Comparison of ENCODE assay signal across 8 mouse cellular contexts in the genomic region with DNA sequence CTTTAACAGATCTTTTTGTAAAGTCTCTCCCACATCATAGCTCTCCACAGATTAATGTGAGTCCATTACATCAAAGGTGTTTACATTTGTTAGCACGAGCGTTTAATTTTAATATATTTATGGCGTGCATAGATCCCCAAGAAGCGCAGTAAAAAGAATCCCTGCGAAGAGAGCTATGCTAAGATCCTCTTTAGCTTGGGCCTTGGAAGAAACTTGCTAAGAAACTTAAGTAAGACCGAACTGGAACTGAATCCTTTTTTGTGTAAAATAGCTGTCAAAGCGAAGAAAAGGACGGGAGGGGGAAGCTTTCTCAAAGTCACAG. TPM values are rescaled to one million over a fixed set of nuclear protein-coding genes. Genes with fewer than 3 reads are reported as not detected.
A peak's percentile ranks its signal among the peaks of the same experiment; 100 is the strongest.
DNase-seq lines count a peak whose midpoint lies in the region; ATAC-seq and TF ChIP-seq lines count a peak whose summit lies in the region.

No protein-coding gene starts in this region.

- no peak for TF ChIP-seq CTCF in liver, embryonic 14.5 days (IDR thresholded peaks at IDR 0.05; ENCODE audit: low read depth)

- peak; percentile 7 for ATAC-seq in CD4-positive, CD25-positive, alpha-beta regulatory T cell, adult 4 months
- no peak for ATAC-seq in forebrain, embryonic 14.5 days
- no peak for ATAC-seq in liver, embryonic 14.5 days (ENCODE audit: insufficient read depth)

- H3K27me3 ChIP-seq in heart, embryonic 10.5 days (ENCODE audit: insufficient read depth, poor library complexity, severe bottlenecking): 0 out of 2 replicates have a peak, but pooled peaks cover 7% of the 10 kb centered on the region
- peaks cover 8% of the 10 kb centered on the region; the same call in 1 of the 2 replicates for H3K27me3 ChIP-seq in forebrain, embryonic 14.5 days (replicated peaks; ENCODE audit: control insufficient read depth, insufficient read depth, low read length)
- no peaks in the 10 kb centered on the region for H3K27me3 ChIP-seq in liver, embryonic 14.5 days (ENCODE audit: control insufficient read depth, insufficient read depth, low read length)

- no peak for DNase-seq in heart, embryonic 10.5 days (ENCODE audit: low spot score)
- no peak for DNase-seq in heart, adult 9 months (ENCODE audit: low spot score in 2 of 2)
- DNase-seq in forebrain, embryonic 14.5 days (ENCODE audit: low spot score): no peak
- DNase-seq in liver, embryonic 14.5 days (ENCODE audit: low read depth in 3 of 3, low spot score in 3 of 3): no peak
- no peak for DNase-seq in right cerebral cortex, postnatal 10 days (ENCODE audit: low spot score in 2 of 2)
- DNase-seq in embryo, embryonic 11 days: no peak
- DNase-seq in c-Kit-positive CD71-positive TER-119-positive erythroid progenitor cells, embryonic 14.5 days (ENCODE audit: low spot score): no peak

- H3K4me2 ChIP-seq in forebrain, embryonic 14.5 days (ENCODE audit: low read length): peak overlapping the region; percentile 85
- H3K4me2 ChIP-seq in liver, embryonic 14.5 days (ENCODE audit: low read depth): peak overlapping the region; percentile 98

- H3K9ac ChIP-seq in forebrain, embryonic 14.5 days (ENCODE audit: low read length): peak overlapping the region; percentile 54
- peak overlapping the region; percentile 99 for H3K9ac ChIP-seq in liver, embryonic 14.5 days (replicated peaks)

- no peaks in the 10 kb centered on the region for H3K36me3 ChIP-seq in heart, embryonic 10.5 days
- H3K36me3 ChIP-seq in forebrain, embryonic 14.5 days (ENCODE audit: control insufficient read depth, insufficient read depth, low read length): no peaks in the 10 kb centered on the region
- no peaks in the 10 kb centered on the region; the same call in 1 of the 2 replicates for H3K36me3 ChIP-seq in liver, embryonic 14.5 days (replicated peaks; ENCODE audit: control insufficient read depth, insufficient read depth, low read depth)

- peak overlapping the region; percentile 74 for H3K4me3 ChIP-seq in heart, embryonic 10.5 days
- peak overlapping the region; percentile 40 for H3K4me3 ChIP-seq in forebrain, embryonic 14.5 days (ENCODE audit: low read depth, low read length)
- H3K4me3 ChIP-seq in liver, embryonic 14.5 days (ENCODE audit: insufficient read depth in 1 of 2, low read depth in 2 of 2, low read length in 2 of 2): peak overlapping the region; percentile 81 to 91

- 12% methylated on average over 8 of the region's 8 CpGs for WGBS in heart, embryonic 10.5 days
- 10% methylated on average over 8 of the region's 8 CpGs for WGBS in forebrain, embryonic 14.5 days
- 4% methylated on average over 8 of the region's 8 CpGs for WGBS in liver, embryonic 14.5 days (ENCODE audit: insufficient replicate concordance)

- peaks cover 7% of the 10 kb centered on the region; the same call in 1 of the 2 replicates for H3K4me1 ChIP-seq in heart, embryonic 10.5 days
- H3K4me1 ChIP-seq in forebrain, embryonic 14.5 days (ENCODE audit: control insufficient read depth, insufficient read depth, low read length): no peaks in the 10 kb centered on the region
- peaks cover 16 to 19% of the 10 kb centered on the region in 2 experiments for H3K4me1 ChIP-seq in liver, embryonic 14.5 days (replicated peaks; ENCODE audit: control insufficient read depth in 2 of 2, insufficient read depth in 2 of 2, low read length in 1 of 2)

- TF ChIP-seq EP300 in liver, embryonic 14.5 days (IDR thresholded peaks at IDR 0.05; ENCODE audit: low read depth): no peak

- H3K27ac ChIP-seq in heart, embryonic 10.5 days: peak overlapping the region; percentile 85
- no peak overlapping the region for H3K27ac ChIP-seq in forebrain, embryonic 14.5 days (ENCODE audit: low read depth, low read length)
- peak overlapping the region; percentile 99 for H3K27ac ChIP-seq in liver, embryonic 14.5 days

- H3K9me3 ChIP-seq in heart, embryonic 10.5 days: no peaks in the 10 kb centered on the region
- no peaks in the 10 kb centered on the region for H3K9me3 ChIP-seq in forebrain, embryonic 14.5 days (replicated peaks; ENCODE audit: control insufficient read depth, low read length)
- no peaks in the 10 kb centered on the region for H3K9me3 ChIP-seq in liver, embryonic 14.5 days (ENCODE audit: control insufficient read depth, low read length)

RNA-seq across cellular contexts. Expression of gene Slc25a21, which starts 1.0 kb away (rescaled TPM):
- 3.9 and 5.3 TPM in 2 replicates for polyA plus RNA-seq in heart, embryonic 10.5 days (2016; fragmentation: Nextera tagmentation; extraction: Ambion mirVana)
- polyA plus RNA-seq in CD4-positive, CD25-positive, alpha-beta regulatory T cell, adult 4 months (2017; shearing (Covaris generic)): not detected
- 0.16 TPM in 1 of 2 replicates, not detected in the other for polyA plus RNA-seq in forebrain, embryonic 14.5 days (2014; fragmentation: Nextera tagmentation; extraction: Ambion mirVana)
- 7.0 and 9.3 TPM in 2 replicates for polyA plus RNA-seq in liver, embryonic 14.5 days (2012; rRNA removed)
- 21.6 and 28.5 TPM in 2 replicates for polyA plus RNA-seq in liver, embryonic 14.5 days (2014; fragmentation: Nextera tagmentation; extraction: Ambion mirVana)

RNA-seq across cellular contexts. Expression of gene Prps1l3, which starts 34.0 kb away (rescaled TPM):
- polyA plus RNA-seq in heart, embryonic 10.5 days (2016; fragmentation: Nextera tagmentation; extraction: Ambion mirVana): 59.3 and 64.2 TPM in 2 replicates
- 10 to 100 TPM; 57.7 to 62.7 TPM for polyA plus RNA-seq in CD4-positive, CD25-positive, alpha-beta regulatory T cell, adult 4 months (2017; shearing (Covaris generic))
- polyA plus RNA-seq in forebrain, embryonic 14.5 days (2014; fragmentation: Nextera tagmentation; extraction: Ambion mirVana): 50.4 and 51.1 TPM in 2 replicates
- 15.2 and 21.1 TPM in 2 replicates for polyA plus RNA-seq in liver, embryonic 14.5 days (2012; rRNA removed)
- polyA plus RNA-seq in liver, embryonic 14.5 days (2014; fragmentation: Nextera tagmentation; extraction: Ambion mirVana): 38.2 and 41.4 TPM in 2 replicates

RNA-seq across cellular contexts. Expression of gene Mipol1, which starts 34.0 kb away (rescaled TPM):
- 8.7 and 10.2 TPM in 2 replicates for polyA plus RNA-seq in heart, embryonic 10.5 days (2016; fragmentation: Nextera tagmentation; extraction: Ambion mirVana)
- polyA plus RNA-seq in CD4-positive, CD25-positive, alpha-beta regulatory T cell, adult 4 months (2017; shearing (Covaris generic)): 10 to 100 TPM; 14.8 to 16.0 TPM
- 5.5 and 6.4 TPM in 2 replicates for polyA plus RNA-seq in forebrain, embryonic 14.5 days (2014; fragmentation: Nextera tagmentation; extraction: Ambion mirVana)
- 0.80 and 1.7 TPM in 2 replicates for polyA plus RNA-seq in liver, embryonic 14.5 days (2012; rRNA removed)
- polyA plus RNA-seq in liver, embryonic 14.5 days (2014; fragmentation: Nextera tagmentation; extraction: Ambion mirVana): 3.5 and 3.8 TPM in 2 replicates
